Mouse (Mus musculus): ENCODE results near the gene Cux1. TPM values are rescaled to one million over a fixed set of nuclear protein-coding genes. Genes with fewer than 3 reads are reported as not detected.

The Cux1 gene
- polyA plus RNA-seq, 1 experiment: 24.7 TPM

DNA sequence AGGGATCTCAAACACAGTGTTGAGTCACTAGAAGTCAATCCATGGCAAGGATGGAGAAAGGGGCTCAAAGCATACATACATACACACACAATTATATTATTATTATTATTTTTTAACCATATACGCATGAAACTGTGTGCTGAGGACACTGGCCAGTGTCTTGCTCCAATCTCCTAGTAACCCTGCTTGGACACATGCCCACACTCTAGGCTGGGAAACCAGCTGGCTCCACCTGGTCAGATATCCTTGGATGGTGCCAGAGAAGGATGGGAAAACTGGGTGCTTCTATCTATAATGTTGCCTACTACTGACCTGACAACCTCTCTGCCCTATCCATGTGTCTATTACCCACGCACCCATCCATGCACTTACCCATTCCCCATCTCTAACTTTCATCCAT lies 275.7 kb downstream of the Cux1 start:
- TF ChIP-seq POLR2A (IDR thresholded peaks at IDR 0.05; ENCODE audit: low read depth, low read length) (no peak), CTCF (IDR thresholded peaks at IDR 0.05; ENCODE audit: extremely low read depth, insufficient read depth, insufficient read length, insufficient replicate concordance) (no peak)
- H3K4me1 ChIP-seq (ENCODE audit: control insufficient read depth, insufficient read depth, insufficient read length): no peaks in the 10 kb centered on the region
- H3K4me3 ChIP-seq (ENCODE audit: extremely low read depth, insufficient read depth, insufficient read length): no peak overlapping the region
- DNase-seq (ENCODE audit: low read depth in 1 of 2, low spot score in 2 of 2): no peak
- peaks cover 12% of the 10 kb centered on the region for H3K36me3 ChIP-seq (ENCODE audit: control insufficient read depth, insufficient read depth, low read length)
- H3K27ac ChIP-seq (ENCODE audit: insufficient read depth, low read length): no peak overlapping the region
- 88% methylated on average over 2 of the region's 2 CpGs for WGBS
- H3K27me3 ChIP-seq (ENCODE audit: control insufficient read depth, insufficient read depth, low read length): no peaks in the 10 kb centered on the region

DNA sequence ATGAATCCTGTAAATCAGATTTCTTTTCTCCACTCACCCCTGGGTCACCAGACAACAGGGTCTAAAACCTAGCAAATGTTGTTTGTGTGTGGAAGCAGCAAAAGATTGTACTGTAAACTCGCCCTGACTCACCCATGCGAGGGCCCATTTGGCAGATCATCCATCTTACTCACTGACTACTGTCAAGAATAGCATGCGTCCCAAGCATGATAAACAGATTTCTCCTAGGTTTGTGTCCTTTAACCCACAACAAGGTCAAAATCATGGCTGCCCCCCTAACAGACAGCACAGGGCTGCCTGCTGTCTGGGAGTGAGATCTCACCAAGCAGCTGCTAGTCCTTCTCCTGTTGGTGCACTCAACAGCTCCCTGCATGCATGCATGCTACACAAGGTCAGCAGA lies 277.5 kb downstream of the Cux1 start:
- no peaks in the 10 kb centered on the region for H3K27me3 ChIP-seq (ENCODE audit: control insufficient read depth, insufficient read depth, low read length)
- H3K4me1 ChIP-seq (ENCODE audit: control insufficient read depth, insufficient read depth, insufficient read length): no peaks in the 10 kb centered on the region
- 93% methylated on average over 3 of the region's 3 CpGs for WGBS
- no peak overlapping the region for H3K27ac ChIP-seq (ENCODE audit: insufficient read depth, low read length)
- no peak overlapping the region for H3K4me3 ChIP-seq (ENCODE audit: extremely low read depth, insufficient read depth, insufficient read length)
- TF ChIP-seq CTCF (IDR thresholded peaks at IDR 0.05; ENCODE audit: extremely low read depth, insufficient read depth, insufficient read length, insufficient replicate concordance) (no peak), POLR2A (IDR thresholded peaks at IDR 0.05; ENCODE audit: low read depth, low read length) (no peak)
- H3K36me3 ChIP-seq (ENCODE audit: control insufficient read depth, insufficient read depth, low read length): peaks cover 14% of the 10 kb centered on the region
- no peak for DNase-seq (ENCODE audit: low read depth in 1 of 2, low spot score in 2 of 2)

DNA sequence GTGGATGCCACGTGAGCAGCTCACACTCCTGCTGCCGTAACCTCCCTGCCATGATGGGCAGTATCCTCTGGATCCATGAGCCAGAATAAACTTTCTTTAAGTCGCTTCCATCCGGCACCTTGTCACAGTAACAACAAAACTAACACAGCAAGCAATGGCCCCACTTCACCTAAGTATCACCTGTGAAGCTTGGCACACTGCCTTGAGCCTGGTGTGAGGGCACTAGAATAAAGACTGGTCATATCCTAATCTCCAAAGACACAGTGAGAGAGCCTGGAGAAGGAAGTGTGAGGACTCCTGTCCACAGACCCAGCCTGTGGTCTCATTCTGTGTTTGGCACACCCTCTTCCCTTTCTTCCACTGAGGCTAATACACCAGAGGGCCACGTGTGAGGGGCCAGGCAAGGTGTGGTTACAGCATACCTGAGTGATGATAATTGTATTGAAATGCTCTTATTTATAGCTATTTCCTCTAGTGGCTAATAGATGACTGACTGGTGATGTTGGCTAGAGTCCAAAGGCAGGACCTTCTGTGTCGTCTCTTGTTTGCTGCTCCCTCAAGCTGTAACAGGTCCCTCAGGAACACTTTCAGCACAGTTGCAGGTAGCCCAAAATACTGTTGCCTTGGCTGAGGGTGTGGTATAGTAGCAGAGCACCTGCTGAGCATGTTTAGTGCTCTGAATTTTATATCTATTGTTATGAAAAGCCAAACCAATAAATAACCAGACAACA lies 278.8 kb downstream of the Cux1 start:
- Histone ChIP-seq H3K4me1 (ENCODE audit: control insufficient read depth, insufficient read depth, insufficient read length) (no peaks in the 10 kb centered on the region), H3K27me3 (ENCODE audit: control insufficient read depth, insufficient read depth, low read length) (no peaks in the 10 kb centered on the region), H3K36me3 (ENCODE audit: control insufficient read depth, insufficient read depth, low read length) (peaks cover 14% of the 10 kb centered on the region), H3K4me3 (ENCODE audit: extremely low read depth, insufficient read depth, insufficient read length) (no peak overlapping the region), H3K27ac (ENCODE audit: insufficient read depth, low read length) (no peak overlapping the region)
- TF ChIP-seq POLR2A (IDR thresholded peaks at IDR 0.05; ENCODE audit: low read depth, low read length) (no peak), CTCF (IDR thresholded peaks at IDR 0.05; ENCODE audit: extremely low read depth, insufficient read depth, insufficient read length, insufficient replicate concordance) (no peak)
- 83% methylated on average over 6 of the region's 6 CpGs for WGBS
- DNase-seq (ENCODE audit: low read depth in 1 of 2, low spot score in 2 of 2): no peak

GRCm38 (mm10) chr5:136286566-136286965 lies 280.7 kb downstream of the Cux1 start:
- WGBS: 82% methylated on average over 6 of the region's 6 CpGs

DNA sequence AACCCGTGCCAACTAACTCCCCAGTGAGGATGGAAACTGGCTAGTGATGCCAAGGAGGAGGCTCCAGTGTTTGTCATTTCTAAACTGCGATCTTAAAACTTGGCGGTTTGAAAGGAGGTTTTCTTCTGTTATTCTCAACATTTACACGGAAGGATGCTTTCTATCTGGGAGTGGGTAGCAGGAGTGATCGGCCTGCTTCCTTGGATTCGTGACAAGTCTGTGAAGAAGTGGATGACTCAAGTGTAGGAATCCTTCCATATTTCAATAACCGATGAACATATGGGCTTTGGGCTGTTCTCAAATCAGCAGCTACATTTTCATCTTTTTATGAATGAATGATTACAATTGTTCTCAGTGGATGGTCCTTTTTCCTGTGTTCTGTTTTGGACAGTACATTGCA lies 282.2 kb downstream of the Cux1 start:
- H3K36me3 ChIP-seq (ENCODE audit: control insufficient read depth, insufficient read depth, low read length): peaks cover 10% of the 10 kb centered on the region
- DNase-seq (ENCODE audit: low read depth in 1 of 2, low spot score in 2 of 2): no peak
- H3K27ac ChIP-seq (ENCODE audit: insufficient read depth, low read length): no peak overlapping the region
- H3K27me3 ChIP-seq (ENCODE audit: control insufficient read depth, insufficient read depth, low read length): no peaks in the 10 kb centered on the region
- 92% methylated on average over 7 of the region's 7 CpGs for WGBS
- no peak for TF ChIP-seq CTCF (IDR thresholded peaks at IDR 0.05; ENCODE audit: extremely low read depth, insufficient read depth, insufficient read length, insufficient replicate concordance)
- no peak for TF ChIP-seq POLR2A (IDR thresholded peaks at IDR 0.05; ENCODE audit: low read depth, low read length)
- H3K4me3 ChIP-seq (ENCODE audit: extremely low read depth, insufficient read depth, insufficient read length): no peak overlapping the region
- H3K4me1 ChIP-seq (ENCODE audit: control insufficient read depth, insufficient read depth, insufficient read length): no peaks in the 10 kb centered on the region

More at GRCm38 (mm10) chr5:136286566-136286965, 280.7 kb downstream of the Cux1 start:
- no peaks in the 10 kb centered on the region for H3K4me1 ChIP-seq (ENCODE audit: control insufficient read depth, insufficient read depth, insufficient read length)
- H3K4me3 ChIP-seq (ENCODE audit: extremely low read depth, insufficient read depth, insufficient read length): no peak overlapping the region
- H3K36me3 ChIP-seq (ENCODE audit: control insufficient read depth, insufficient read depth, low read length): peaks cover 12% of the 10 kb centered on the region
- DNase-seq (ENCODE audit: low read depth in 1 of 2, low spot score in 2 of 2): no peak
- no peak overlapping the region for H3K27ac ChIP-seq (ENCODE audit: insufficient read depth, low read length)
- no peaks in the 10 kb centered on the region for H3K27me3 ChIP-seq (ENCODE audit: control insufficient read depth, insufficient read depth, low read length)
- no peak for TF ChIP-seq POLR2A (IDR thresholded peaks at IDR 0.05; ENCODE audit: low read depth, low read length)
- TF ChIP-seq CTCF (IDR thresholded peaks at IDR 0.05; ENCODE audit: extremely low read depth, insufficient read depth, insufficient read length, insufficient replicate concordance): no peak

- no peak overlapping the region for H3K27ac ChIP-seq (ENCODE audit: insufficient read depth, low read length)
- H3K4me1 ChIP-seq (ENCODE audit: control insufficient read depth, insufficient read depth, insufficient read length): no peaks in the 10 kb centered on the region
- WGBS: 82% methylated on average over 6 of the region's 6 CpGs
- H3K27me3 ChIP-seq (ENCODE audit: control insufficient read depth, insufficient read depth, low read length): no peaks in the 10 kb centered on the region
- no peak for DNase-seq (ENCODE audit: low read depth in 1 of 2, low spot score in 2 of 2)
- H3K36me3 ChIP-seq (ENCODE audit: control insufficient read depth, insufficient read depth, low read length): peaks cover 33% of the 10 kb centered on the region
- TF ChIP-seq POLR2A (IDR thresholded peaks at IDR 0.05; ENCODE audit: low read depth, low read length) (no peak), CTCF (IDR thresholded peaks at IDR 0.05; ENCODE audit: extremely low read depth, insufficient read depth, insufficient read length, insufficient replicate concordance) (peak; percentile 18; the same call in 1 of the 2 replicates)
- no peak overlapping the region for H3K4me3 ChIP-seq (ENCODE audit: extremely low read depth, insufficient read depth, insufficient read length)
Observed at GRCm38 (mm10) chr5:136281351-136281750, 285.9 kb downstream of the Cux1 start.

GRCm38 (mm10) chr5:136274739-136275138 lies 292.6 kb downstream of the Cux1 start:
- no peak for DNase-seq (ENCODE audit: low read depth in 1 of 2, low spot score in 2 of 2)
- H3K4me1 ChIP-seq (ENCODE audit: control insufficient read depth, insufficient read depth, insufficient read length): no peaks in the 10 kb centered on the region
- H3K36me3 ChIP-seq (ENCODE audit: control insufficient read depth, insufficient read depth, low read length): peaks cover 48% of the 10 kb centered on the region
- WGBS: 96% methylated on average over 43 of the region's 43 CpGs
- no peak overlapping the region for H3K4me3 ChIP-seq (ENCODE audit: extremely low read depth, insufficient read depth, insufficient read length)
- no peak for TF ChIP-seq POLR2A (IDR thresholded peaks at IDR 0.05; ENCODE audit: low read depth, low read length)
- no peak for TF ChIP-seq CTCF (IDR thresholded peaks at IDR 0.05; ENCODE audit: extremely low read depth, insufficient read depth, insufficient read length, insufficient replicate concordance)
- H3K27me3 ChIP-seq (ENCODE audit: control insufficient read depth, insufficient read depth, low read length): no peaks in the 10 kb centered on the region
- no peak overlapping the region for H3K27ac ChIP-seq (ENCODE audit: insufficient read depth, low read length)
